Mouse (Mus musculus) ovary, postnatal 36 days (tissue): Measurements from ENCODE around the gene Brinp2.

ENCODE experiments used
- DNase-seq: peaks from one replicate; pipeline ENCODE4 v3.0.0; 2022; ENCODE audit warnings: low spot score, mixed read lengths

Brinp2 gene

DNA sequence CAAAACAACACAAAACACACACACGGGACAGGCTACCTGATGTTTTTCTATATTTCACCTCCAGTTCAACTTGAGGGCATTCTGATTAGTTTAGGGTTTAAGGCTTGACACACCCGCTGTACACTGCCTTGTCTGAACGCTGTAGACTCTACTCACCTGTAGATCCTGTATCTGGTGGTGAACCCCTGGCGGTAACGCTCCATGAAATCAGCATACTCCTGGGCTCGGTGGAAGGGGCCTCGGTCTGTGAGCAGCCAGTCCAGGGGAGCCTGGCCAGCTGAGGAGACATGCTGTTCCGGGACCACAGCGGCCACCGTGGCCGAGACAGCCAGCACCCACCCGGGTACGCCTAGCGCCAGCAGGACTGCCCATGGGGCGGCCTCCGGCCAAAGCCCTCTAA lies 60.9 kb downstream of the Brinp2 start:
- no peak for DNase-seq

DNA sequence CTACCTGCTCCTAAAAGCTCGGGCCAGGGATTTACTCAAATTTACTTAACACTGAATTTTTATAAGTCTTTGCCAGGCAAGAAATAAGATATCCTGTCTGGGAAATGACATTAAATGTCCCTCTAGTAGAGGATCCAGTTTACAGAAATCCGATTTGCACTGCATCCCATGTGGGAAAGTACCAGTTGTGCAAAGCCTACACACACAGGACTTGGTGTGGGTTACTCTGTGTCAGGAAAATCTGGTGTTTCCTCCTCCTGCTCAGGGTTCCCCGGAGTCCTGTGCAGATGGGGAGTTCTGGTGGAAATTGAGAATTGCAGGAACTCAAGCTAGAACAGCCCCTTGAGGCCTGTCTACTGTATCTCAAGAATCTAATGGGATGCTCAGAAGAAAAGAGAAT lies 70.9 kb downstream of the Brinp2 start:
- DNase-seq, result no peak

GRCm38 (mm10) chr1:158283869-158284268 lies 72.3 kb downstream of the Brinp2 start:
- no peak for DNase-seq

DNA sequence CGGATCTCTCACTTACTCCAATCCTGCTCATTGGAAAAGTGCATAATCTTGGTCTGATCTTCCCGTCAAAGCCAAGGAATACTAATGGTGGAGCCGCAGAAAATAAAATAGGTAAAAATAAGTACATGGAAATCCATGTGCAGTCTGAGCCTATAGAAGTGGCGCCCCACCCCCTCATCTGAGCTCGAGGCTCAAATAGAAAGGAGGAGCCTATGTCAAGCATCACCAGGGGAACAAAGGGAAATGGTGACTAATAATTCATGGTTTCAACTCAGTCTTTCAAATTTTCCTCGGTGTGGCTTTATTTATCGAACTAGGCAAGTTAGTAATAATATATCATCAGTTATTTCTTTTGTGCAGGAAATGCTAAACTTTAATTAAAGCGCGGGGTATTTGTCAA lies 84.1 kb downstream of the Brinp2 start:
- DNase-seq, result no peak

DNA sequence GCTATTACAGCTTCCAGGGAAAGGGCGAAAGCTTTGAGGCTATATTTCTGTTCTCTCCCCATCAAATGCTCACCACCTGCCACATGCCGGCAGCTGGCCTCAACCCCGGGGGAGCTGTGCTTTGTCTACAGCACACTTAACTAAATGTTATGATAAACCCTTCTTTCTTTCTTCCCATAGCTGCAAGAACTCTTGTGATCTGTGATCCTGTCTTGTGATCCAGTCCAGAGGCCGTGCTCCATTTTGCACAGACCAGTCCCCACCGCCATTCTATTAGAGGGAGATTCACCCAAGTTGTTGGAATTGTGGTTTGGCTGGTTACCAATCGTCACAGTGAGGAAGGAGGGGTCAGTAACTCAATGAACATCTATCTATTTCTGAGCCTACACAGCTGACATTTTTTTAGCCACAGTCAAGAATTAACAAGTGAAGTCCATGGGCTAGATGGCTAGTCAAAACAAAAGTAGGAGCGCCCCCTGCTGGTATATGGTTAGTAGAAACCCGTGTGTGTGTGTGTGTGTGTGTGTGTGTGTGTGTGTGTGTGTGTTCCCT lies 89.0 kb downstream of the Brinp2 start:
- DNase-seq, result peak; percentile 12

DNA sequence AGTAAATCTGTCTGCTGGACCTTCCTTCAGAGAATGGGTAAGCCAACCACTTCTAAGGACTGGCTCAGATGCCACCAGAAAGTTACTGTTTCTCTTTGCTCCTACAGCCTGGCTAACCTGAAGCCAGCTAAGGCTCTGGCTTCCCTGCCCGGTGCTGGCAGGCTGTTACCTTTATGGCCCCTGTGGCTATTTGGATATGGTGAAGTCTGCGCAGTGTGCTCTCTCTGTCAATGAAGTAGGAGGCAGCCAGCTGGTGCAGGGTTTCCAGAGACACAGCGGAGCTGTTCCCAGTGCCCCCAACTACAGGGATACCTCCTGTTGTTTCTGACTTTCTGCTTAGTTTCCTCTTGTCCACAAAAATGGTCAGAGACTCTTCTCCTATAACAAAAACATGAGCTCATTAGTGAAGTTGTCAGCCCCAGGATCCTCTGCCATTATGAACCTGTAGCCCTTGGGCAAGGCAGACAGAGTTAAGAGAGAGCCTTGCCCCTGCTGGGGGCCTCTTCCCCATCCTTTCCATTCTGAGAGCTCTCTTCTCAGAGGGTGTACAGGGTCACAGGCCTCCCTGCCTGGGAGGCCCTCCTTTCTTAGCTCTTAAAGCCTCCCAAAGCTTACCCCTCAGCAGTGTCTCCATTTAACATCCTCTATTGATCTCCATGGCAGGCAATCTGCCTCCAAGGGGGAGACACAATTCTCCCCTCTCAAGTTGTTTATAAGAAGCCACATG lies 89.7 kb downstream of the Brinp2 start:
- no peak for DNase-seq

DNA sequence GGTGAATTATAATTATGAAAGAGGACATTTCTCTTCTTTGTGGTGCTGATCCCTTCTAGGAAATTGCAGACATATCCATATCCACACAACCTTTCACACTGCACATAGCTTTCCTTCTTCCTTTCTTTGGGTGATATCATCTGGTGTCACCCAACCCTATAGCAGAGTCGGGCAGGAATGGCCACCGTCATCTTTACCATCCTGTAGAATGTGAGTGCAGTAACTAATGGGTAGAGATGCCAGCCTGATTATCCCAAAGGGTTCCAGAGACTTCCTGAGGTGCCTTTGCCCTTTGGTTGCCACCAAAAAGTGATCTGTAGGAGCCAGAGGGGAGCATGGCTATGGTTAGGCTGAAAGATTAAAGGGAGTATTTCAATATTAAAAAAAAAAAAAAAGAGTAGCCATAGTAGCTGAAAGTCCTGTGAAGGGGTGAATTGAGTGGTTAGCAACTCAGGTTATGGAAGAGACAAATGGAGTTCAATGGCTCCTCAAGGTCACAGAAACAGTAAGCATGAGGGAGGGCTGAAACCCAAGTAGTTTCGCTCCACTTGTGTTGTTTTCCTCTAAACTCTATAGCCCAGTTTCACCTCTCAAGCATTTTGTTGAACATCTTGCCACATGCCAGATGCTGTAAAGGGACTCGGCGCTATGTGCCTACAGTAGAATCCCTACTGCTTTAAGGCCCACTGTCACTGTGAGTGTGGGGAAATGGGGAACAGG lies 96.5 kb downstream of the Brinp2 start:
- DNase-seq, result no peak

GRCm38 (mm10) chr1:158258685-158259292 lies 97.3 kb downstream of the Brinp2 start:
- no peak for DNase-seq

GRCm38 (mm10) chr1:158255912-158256680 lies 100.0 kb downstream of the Brinp2 start:
- DNase-seq, result no peak

DNA sequence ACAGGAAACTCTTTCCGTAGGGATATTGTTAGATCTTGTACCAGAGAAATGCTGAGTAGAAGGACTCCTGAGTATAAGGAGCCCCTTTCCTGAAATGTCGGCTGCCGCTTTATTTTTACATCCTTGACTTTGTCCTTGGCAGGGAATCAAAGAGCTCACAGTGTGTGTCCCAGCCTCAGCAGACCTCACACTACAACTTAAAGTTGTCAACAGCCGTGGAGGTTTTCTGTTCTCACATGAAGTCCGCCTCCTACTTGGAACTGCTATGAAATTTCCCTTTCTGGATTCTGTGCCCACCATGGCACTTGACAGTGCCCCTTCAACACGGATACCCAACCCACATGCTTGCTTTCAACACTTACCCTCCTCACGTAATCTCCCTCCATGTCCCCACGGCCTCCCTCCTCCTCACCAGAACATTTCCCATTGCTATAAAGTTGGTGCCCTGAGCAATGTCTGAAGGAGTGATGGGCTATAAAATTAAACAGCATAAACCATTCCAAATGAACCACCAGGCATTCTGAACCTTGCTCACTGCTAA lies 103.4 kb downstream of the Brinp2 start:
- no peak for DNase-seq

- no peak for DNase-seq
Observed at GRCm38 (mm10) chr1:158248266-158248665, 107.9 kb downstream of the Brinp2 start.

- no peak for DNase-seq
Observed at GRCm38 (mm10) chr1:158246476-158247153, 109.5 kb downstream of the Brinp2 start.

DNA sequence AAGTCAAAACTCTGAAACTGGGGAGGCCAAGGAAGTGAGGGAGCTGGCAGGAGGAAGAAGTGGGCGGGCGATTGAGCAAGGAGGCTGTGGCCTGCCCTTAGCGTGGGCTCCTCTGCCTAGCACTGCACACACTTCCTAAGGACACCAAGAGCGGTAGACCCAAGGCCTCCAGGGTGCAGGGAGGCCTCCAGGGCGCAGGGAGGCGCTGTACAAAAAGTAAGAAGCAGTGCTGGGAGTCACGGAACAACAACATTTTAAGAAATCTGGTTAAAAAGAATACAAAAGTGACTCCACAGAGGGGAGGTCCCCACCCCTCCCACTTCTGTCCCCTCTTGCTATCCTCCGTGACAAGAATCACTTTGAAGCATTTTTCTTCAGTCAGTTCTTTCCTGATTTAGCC lies 110.6 kb downstream of the Brinp2 start:
- DNase-seq, result no peak

DNA sequence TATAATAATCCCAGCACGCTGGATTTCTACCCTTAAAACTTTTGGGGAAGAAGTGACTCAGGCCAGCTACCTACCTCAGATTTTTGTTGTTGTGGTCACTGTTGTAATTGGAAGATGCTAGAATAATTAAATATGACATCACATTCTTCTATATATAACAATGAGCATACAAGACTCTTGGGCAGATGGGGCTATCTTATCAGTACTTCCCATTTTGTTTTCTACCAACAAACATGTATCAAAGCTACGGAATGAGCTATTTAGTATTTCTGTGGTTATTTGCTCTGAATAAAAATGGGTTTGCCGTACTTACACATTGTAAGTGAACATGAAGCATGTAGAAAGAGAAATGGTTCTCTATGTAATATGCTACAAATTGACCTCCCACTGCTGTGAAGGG lies 112.1 kb downstream of the Brinp2 start:
- DNase-seq, result no peak

DNA sequence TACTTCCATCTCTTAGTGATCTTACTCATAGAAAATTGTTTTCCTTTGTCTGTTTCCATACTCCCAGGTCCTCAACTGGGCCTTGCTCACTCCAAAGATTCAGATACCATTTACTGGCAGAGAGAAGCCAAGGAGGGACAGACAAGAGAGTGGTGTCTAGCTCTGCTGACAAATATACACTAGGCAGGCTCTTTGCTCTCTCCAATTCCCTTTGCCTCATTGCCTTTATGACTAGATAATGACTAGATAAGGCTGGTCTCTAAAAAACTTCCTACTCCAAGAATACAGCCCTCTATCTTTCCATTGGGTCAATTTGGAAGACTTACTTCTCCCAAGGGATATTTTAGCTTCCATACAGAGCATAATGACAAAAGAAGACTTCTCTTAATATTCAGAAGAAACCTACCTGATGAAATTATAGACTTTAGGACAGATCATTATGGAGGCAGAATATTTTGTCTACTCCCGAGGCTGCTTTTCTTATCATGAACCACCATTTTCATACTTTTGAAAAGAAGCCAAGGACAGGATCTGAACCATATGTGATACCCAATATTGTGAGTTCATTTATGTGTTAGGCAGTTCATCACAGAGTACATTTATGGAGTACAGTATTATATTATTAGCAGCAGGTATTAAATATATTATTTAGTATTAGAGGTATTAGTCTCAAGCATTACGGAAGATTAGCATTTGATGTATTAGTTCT lies 114.1 kb downstream of the Brinp2 start:
- DNase-seq, result no peak

GRCm38 (mm10) chr1:158239841-158240240 lies 116.3 kb downstream of the Brinp2 start:
- DNase-seq, result no peak

DNA sequence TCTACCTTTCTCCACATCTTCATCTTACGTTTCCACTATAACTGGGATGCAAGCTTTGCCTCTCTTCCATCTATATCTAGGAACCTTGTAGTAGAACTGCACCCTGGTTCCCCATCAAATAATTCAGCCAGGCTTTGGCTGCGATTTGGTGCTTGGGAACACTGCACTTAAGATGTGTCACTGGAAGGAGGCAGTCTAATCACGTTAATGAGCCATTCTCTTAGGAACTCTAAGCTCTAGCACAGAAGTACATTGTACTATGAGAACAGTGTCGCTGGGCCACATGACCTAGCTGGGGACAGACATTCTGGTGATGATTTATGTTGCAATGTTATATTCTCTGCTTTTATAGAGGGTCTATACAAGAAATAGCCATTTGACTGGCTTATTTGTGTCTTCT lies 117.4 kb downstream of the Brinp2 start:
- no peak for DNase-seq

GRCm38 (mm10) chr1:158228687-158229224 lies 127.4 kb downstream of the Brinp2 start:
- no peak for DNase-seq

GRCm38 (mm10) chr1:158227239-158227638 lies 128.9 kb downstream of the Brinp2 start:
- DNase-seq, result no peak

DNA sequence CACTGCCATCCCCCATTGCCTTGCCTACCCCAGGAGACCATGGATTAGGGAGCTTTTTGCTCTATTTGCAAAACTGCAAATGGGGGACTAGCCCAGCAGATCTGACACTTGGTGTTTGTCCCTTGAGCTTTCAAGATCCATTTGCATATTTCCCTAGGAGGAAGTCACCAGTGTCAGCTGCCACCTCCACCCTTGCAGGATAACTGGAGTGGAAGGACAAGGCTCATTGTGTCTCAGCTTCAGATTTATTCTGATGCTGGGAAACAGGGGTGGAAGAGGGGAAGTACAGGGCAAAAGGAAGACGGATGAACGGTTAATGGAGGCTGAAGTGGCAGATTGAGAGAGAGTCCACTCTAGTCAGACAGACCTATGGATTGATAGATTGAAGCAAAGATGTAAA lies 129.4 kb downstream of the Brinp2 start:
- no peak for DNase-seq
